Mouse (Mus musculus) hindbrain, embryonic 12.5 days (tissue): Measurements from ENCODE around the gene Aff2. TPM values are rescaled to one million over a fixed set of nuclear protein-coding genes. Genes with fewer than 3 reads are reported as not detected.

Experiments
- ATAC-seq: fragments of 200-750 bp; cut with Nextera tagmentation; 2 replicates; pipeline ENCODE4 v1.8.0; 2017; ENCODE audit warnings: moderate TSS enrichment; ENCODE audit not compliant: low FRiP score
- H3K27ac ChIP-seq: fragments of 300-500 bp; sonication (generic); 2 replicates; pipeline ENCODE4 v1.5.1; 2016; ENCODE audit warnings: mild to moderate bottlenecking
- H3K27me3 ChIP-seq: fragments of 300-500 bp; sonication (generic); 2 replicates; pipeline ENCODE4 v1.6.1; 2016; ENCODE audit warnings: mild to moderate bottlenecking
- H3K36me3 ChIP-seq: fragments of 300-500 bp; sonication (generic); 2 replicates; pipeline ENCODE4 v1.6.1; 2016; ENCODE audit warnings: mild to moderate bottlenecking
- H3K4me1 ChIP-seq: fragments of 300-500 bp; sonication (generic); 2 replicates; pipeline ENCODE4 v1.6.1; 2016
- H3K4me2 ChIP-seq: fragments of 300-500 bp; sonication (generic); replicated peaks from 2 replicates; pipeline ENCODE4 v1.6.1; 2016; ENCODE audit warnings: mild to moderate bottlenecking
- H3K4me3 ChIP-seq: fragments of 300-500 bp; sonication (generic); 2 replicates; pipeline ENCODE4 v1.5.1; 2016; ENCODE audit warnings: mild to moderate bottlenecking
- H3K9ac ChIP-seq: fragments of 300-500 bp; sonication (generic); 2 replicates; pipeline ENCODE4 v1.6.1; 2016; ENCODE audit warnings: mild to moderate bottlenecking, moderate library complexity
- H3K9me3 ChIP-seq: fragments of 300-500 bp; sonication (generic); replicated peaks from 2 replicates; pipeline ENCODE4 v1.6.1; 2016; ENCODE audit warnings: mild to moderate bottlenecking
- WGBS: fragments of 180-500 bp; shearing (Covaris S2); methylation state at CpG from one replicate; pipeline ENCODE4 v1.1.7; 2016; 5-methylcytosine and 5-hydroxymethylcytosine counted together
- polyA plus RNA-seq: library from polyadenylated mRNA; unstranded; fragments of >200 nt; fragmentation: Nextera tagmentation; extraction: Ambion mirVana; gene quantifications from 2 replicates; pipeline ENCODE4 v1.2.1, GENCODE M21; 2016

Aff2 gene
- polyA plus RNA-seq, 1 experiment from 2014 or later: 17.5 TPM

DNA sequence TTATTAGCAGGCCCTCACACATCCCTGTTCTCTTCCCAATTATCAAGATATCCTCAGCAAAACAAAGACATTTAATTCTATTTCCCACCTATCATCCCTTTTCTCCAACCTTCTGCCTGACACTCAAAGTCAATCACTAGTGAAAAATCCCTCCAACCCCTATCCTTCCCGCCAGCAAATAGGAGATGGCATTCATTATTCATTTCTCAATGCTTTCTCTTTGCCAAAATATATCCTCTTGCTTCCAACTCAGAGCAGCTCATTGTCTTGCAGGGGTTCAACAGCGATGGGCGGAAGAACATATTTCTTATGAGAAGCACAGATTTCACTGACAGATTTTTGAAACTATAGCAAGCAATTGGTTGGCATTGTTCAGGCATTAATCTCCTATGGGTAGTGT lies 442.4 kb downstream of the Aff2 start:
- ATAC-seq: no peak
- H3K4me3 ChIP-seq: no peak overlapping the region

GRCm38 (mm10) chrX:69811798-69812197 lies 451.7 kb downstream of the Aff2 start:
- no peak overlapping the region for H3K27ac ChIP-seq
- no peak overlapping the region for H3K9ac ChIP-seq
- no peak overlapping the region for H3K4me3 ChIP-seq
- no peaks in the 10 kb centered on the region for H3K9me3 ChIP-seq
- no peaks in the 10 kb centered on the region for H3K27me3 ChIP-seq
- H3K4me1 ChIP-seq: no peaks in the 10 kb centered on the region
- H3K36me3 ChIP-seq: no peaks in the 10 kb centered on the region
- 88% methylated on average over 4 of the region's 4 CpGs for WGBS
- no peak overlapping the region for H3K4me2 ChIP-seq
- no peak for ATAC-seq

More for the DNA sequence above, 442.4 kb downstream of the Aff2 start:
- no peak overlapping the region for H3K9ac ChIP-seq
- no peaks in the 10 kb centered on the region for H3K9me3 ChIP-seq
- no peak overlapping the region for H3K4me2 ChIP-seq
- H3K27me3 ChIP-seq: no peaks in the 10 kb centered on the region
- H3K27ac ChIP-seq: no peak overlapping the region
- H3K36me3 ChIP-seq: no peaks in the 10 kb centered on the region
- H3K4me1 ChIP-seq: no peaks in the 10 kb centered on the region
- 87% methylated on average over 3 of the region's 3 CpGs for WGBS

DNA sequence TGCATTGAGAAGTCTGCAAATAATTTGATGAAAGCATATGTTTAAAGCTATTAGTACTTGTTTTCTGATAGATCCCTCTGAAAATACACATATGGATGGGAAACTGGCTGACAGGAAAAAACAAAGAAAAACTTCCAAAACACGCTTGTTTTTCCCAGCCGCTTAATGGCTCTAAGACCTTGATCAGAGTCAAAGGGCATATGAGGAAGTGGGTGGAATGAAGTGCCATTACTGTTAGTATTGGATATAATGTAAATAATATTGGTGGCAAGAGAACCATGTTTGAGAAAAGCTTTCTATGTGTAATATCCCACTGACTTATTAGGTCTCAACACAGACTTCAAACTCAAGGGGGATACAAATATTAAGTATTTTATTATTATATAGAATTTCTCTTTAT lies 455.0 kb downstream of the Aff2 start:
- H3K4me2 ChIP-seq: no peak overlapping the region
- no peaks in the 10 kb centered on the region for H3K9me3 ChIP-seq
- WGBS: 81% methylated on average over 2 of the region's 2 CpGs
- H3K27me3 ChIP-seq: no peaks in the 10 kb centered on the region
- H3K4me3 ChIP-seq: no peak overlapping the region
- no peak overlapping the region for H3K9ac ChIP-seq
- H3K36me3 ChIP-seq: no peaks in the 10 kb centered on the region
- ATAC-seq: no peak
- no peak overlapping the region for H3K27ac ChIP-seq
- H3K4me1 ChIP-seq: no peaks in the 10 kb centered on the region

DNA sequence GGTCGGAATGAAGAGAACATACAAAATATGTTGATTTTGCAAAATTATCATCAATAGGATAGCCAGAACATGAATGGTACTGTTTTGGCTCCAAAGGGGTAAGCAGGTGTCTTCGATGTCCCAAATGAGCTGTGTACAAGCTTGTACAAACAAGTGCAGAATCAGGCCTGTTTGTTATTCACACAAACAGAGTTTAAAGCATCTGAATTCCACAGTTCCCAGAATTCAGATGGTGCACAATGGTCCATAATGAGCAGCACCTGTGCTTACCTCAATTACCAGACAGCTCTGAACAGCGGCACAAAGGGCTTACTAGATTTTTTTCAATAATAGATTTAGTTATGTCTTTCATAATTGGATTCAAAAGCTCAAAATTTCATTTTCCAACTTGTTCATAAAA lies 457.6 kb downstream of the Aff2 start:
- Histone ChIP-seq H3K4me2 (no peak overlapping the region), H3K4me3 (no peak overlapping the region), H3K9ac (no peak overlapping the region), H3K4me1 (no peaks in the 10 kb centered on the region), H3K27ac (no peak overlapping the region), H3K9me3 (no peaks in the 10 kb centered on the region), H3K27me3 (no peaks in the 10 kb centered on the region), H3K36me3 (no peaks in the 10 kb centered on the region)
- WGBS: 90% methylated on average over 3 of the region's 3 CpGs
- ATAC-seq: no peak

- Histone ChIP-seq H3K4me3 (no peak overlapping the region), H3K27ac (no peak overlapping the region), H3K9ac (no peak overlapping the region), H3K9me3 (no peaks in the 10 kb centered on the region), H3K27me3 (no peaks in the 10 kb centered on the region), H3K36me3 (no peaks in the 10 kb centered on the region), H3K4me2 (no peak overlapping the region), H3K4me1 (no peaks in the 10 kb centered on the region)
- no peak for ATAC-seq
- WGBS: 64% methylated on average over 5 of the region's 5 CpGs
Observed at GRCm38 (mm10) chrX:69818188-69818587, 458.1 kb downstream of the Aff2 start.

- H3K27ac ChIP-seq: no peak overlapping the region
- no peaks in the 10 kb centered on the region for H3K9me3 ChIP-seq
- no peaks in the 10 kb centered on the region for H3K27me3 ChIP-seq
- H3K36me3 ChIP-seq: no peaks in the 10 kb centered on the region
- no peak overlapping the region for H3K9ac ChIP-seq
- ATAC-seq: no peak
- 94% methylated on average over 5 of the region's 5 CpGs for WGBS
- H3K4me1 ChIP-seq: no peaks in the 10 kb centered on the region
- no peak overlapping the region for H3K4me3 ChIP-seq
- no peak overlapping the region for H3K4me2 ChIP-seq
Observed at GRCm38 (mm10) chrX:69867601-69868000, 507.5 kb downstream of the Aff2 start.

DNA sequence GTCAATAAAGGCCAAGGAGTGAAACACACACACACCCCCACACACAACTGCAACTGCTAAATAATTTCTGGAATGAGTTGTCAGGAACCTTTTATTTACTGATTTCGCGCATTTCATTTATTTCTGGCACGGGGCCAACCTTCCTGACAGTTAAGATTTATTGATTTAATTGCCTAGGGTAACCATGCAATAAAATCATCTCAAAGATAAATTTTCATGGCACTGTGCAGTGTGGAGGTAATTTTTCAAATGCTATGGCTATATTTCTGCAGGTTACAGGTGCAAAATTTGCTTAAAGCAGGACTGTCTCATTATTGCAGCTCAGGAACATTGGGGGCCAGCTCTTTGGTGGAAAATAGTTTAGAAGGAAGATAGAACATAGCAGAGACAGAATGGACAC lies 531.6 kb downstream of the Aff2 start:
- no peak overlapping the region for H3K4me3 ChIP-seq
- no peak for ATAC-seq
- no peak overlapping the region for H3K4me2 ChIP-seq
- H3K9me3 ChIP-seq: no peaks in the 10 kb centered on the region
- no peaks in the 10 kb centered on the region for H3K27me3 ChIP-seq
- H3K9ac ChIP-seq: no peak overlapping the region
- no peaks in the 10 kb centered on the region for H3K36me3 ChIP-seq
- 50% methylated on average over 3 of the region's 3 CpGs for WGBS
- no peak overlapping the region for H3K27ac ChIP-seq
- no peaks in the 10 kb centered on the region for H3K4me1 ChIP-seq
